Mouse (Mus musculus) midbrain, embryonic 14.5 days (tissue): ENCODE measurements around the gene Cadm1. TPM values are rescaled to one million over a fixed set of nuclear protein-coding genes. Genes with fewer than 3 reads are reported as not detected.

Source experiments
- ATAC-seq: fragments of 200-750 bp; cut with Nextera tagmentation; 2 replicates; pipeline ENCODE4 v1.8.0; 2017; ENCODE audit warnings: moderate number of reproducible peaks, moderate library complexity; ENCODE audit not compliant: low FRiP score, low TSS enrichment
- DNase-seq: peaks from one replicate; pipeline ENCODE4 v3.0.0-alpha.2; 2015
- H3K27ac ChIP-seq: fragments of 300-500 bp; sonication (generic); replicated peaks from 2 replicates; pipeline ENCODE4 v1.5.1; 2014; ENCODE audit warnings: mild to moderate bottlenecking, low read depth, low read length, moderate library complexity
- H3K27me3 ChIP-seq: fragments of 300-500 bp; sonication (generic); 2 replicates; pipeline ENCODE4 v1.6.1; 2014; ENCODE audit warnings: low read length, control low read depth, mixed read lengths; ENCODE audit not compliant: control insufficient read depth, insufficient read depth
- H3K36me3 ChIP-seq: fragments of 300-500 bp; sonication (generic); 2 replicates; pipeline ENCODE4 v1.6.1; 2014; ENCODE audit warnings: low read length, control low read depth; ENCODE audit not compliant: control insufficient read depth, insufficient read depth
- H3K4me1 ChIP-seq: fragments of 300-500 bp; sonication (generic); 2 replicates; pipeline ENCODE4 v1.6.1; 2014; ENCODE audit warnings: mild to moderate bottlenecking, antibody characterized with exemption, low read length, control low read depth; ENCODE audit not compliant: control insufficient read depth, insufficient read depth
- H3K4me2 ChIP-seq: fragments of 300-500 bp; sonication (generic); 2 replicates; pipeline ENCODE4 v1.6.1; 2014; ENCODE audit warnings: mild to moderate bottlenecking, low read length, moderate library complexity
- H3K4me3 ChIP-seq: fragments of 300-500 bp; sonication (generic); replicated peaks from 2 replicates; pipeline ENCODE4 v1.5.1; 2014; ENCODE audit warnings: low read depth, low read length
- H3K9ac ChIP-seq: fragments of 300-500 bp; sonication (generic); replicated peaks from 2 replicates; pipeline ENCODE4 v1.6.1; 2014; ENCODE audit warnings: mild to moderate bottlenecking, low read length, moderate library complexity
- H3K9me3 ChIP-seq: fragments of 300-500 bp; sonication (generic); 2 replicates; pipeline ENCODE4 v1.6.1; 2016; ENCODE audit warnings: low read length, control low read depth, mixed read lengths; ENCODE audit not compliant: control insufficient read depth
- WGBS: fragments of 180-500 bp; shearing (Covaris S2); extraction: QIAGEN DNeasy Blood & Tissue Kit; methylation state at CpG from one replicate; pipeline ENCODE4 v1.1.7; 2014; 5-methylcytosine and 5-hydroxymethylcytosine counted together
- polyA plus RNA-seq: library from polyadenylated mRNA; unstranded; fragments of >200 nt; fragmentation: Nextera tagmentation; extraction: Ambion mirVana; gene quantifications from 2 replicates; pipeline ENCODE4 v1.2.1, GENCODE M21; 2014

Gene Cadm1
- polyA plus RNA-seq, 1 experiment from 2014 or later = 204 TPM

DNA sequence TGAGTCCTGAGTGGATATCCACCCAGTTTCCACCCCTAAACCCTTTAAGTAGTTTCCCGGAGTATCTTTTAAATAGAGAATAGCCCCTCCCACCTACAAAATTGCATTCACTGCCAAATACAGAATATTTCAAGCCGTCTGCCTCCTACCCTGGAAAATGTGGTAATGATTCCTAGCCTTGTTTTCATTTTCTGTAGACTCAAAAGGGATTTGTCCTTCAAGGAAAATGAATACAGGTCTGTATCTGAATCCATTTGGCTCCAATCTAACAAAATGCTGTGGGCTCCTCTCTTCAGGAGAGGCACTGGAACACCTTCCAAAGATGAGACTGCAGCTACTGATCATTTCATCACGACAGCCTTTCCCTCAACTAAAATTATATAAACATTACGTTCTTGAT is 271.3 kb downstream of the Cadm1 start:
- no peak overlapping the region for H3K4me3 ChIP-seq
- no peak overlapping the region for H3K27ac ChIP-seq
- no peaks in the 10 kb centered on the region for H3K9me3 ChIP-seq
- H3K4me1 ChIP-seq = peaks cover 11% of the 10 kb centered on the region
- WGBS = 84% methylated on average over 4 of the region's 4 CpGs
- H3K36me3 ChIP-seq = peaks cover 11% of the 10 kb centered on the region; the same call in 1 of the 2 replicates
- no peak overlapping the region for H3K9ac ChIP-seq
- no peak overlapping the region for H3K4me2 ChIP-seq
- DNase-seq (no peak), ATAC-seq (no peak)
- H3K27me3 ChIP-seq = no peaks in the 10 kb centered on the region

DNA sequence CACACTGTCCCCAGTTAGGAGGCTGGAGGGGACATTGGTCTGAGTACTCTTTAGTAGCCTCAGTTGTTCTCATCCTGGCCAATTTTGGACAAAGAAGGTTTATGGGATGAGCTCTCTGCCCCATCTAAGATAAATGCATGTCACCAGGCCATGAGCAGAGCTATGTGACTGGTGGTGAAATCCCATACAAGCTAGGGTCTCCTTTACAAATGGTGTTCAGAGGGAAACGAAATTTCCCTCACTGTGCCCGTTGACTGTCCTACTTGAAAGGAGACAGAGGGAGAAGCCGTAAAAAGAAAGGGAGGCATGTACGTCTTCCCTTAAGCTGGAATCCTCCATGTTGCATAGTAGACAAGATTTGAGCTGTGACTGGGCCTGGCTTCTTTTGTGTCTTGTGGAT is 272.6 kb downstream of the Cadm1 start:
- H3K27ac ChIP-seq = no peak overlapping the region
- WGBS = 83% methylated on average over 4 of the region's 4 CpGs
- H3K4me1 ChIP-seq = peaks cover 11% of the 10 kb centered on the region
- no peak overlapping the region for H3K9ac ChIP-seq
- H3K4me2 ChIP-seq = no peak overlapping the region
- H3K36me3 ChIP-seq = peaks cover 10% of the 10 kb centered on the region; the same call in 1 of the 2 replicates
- no peak overlapping the region for H3K4me3 ChIP-seq
- ATAC-seq (no peak), DNase-seq (no peak)
- H3K9me3 ChIP-seq = no peaks in the 10 kb centered on the region
- H3K27me3 ChIP-seq = no peaks in the 10 kb centered on the region

DNA sequence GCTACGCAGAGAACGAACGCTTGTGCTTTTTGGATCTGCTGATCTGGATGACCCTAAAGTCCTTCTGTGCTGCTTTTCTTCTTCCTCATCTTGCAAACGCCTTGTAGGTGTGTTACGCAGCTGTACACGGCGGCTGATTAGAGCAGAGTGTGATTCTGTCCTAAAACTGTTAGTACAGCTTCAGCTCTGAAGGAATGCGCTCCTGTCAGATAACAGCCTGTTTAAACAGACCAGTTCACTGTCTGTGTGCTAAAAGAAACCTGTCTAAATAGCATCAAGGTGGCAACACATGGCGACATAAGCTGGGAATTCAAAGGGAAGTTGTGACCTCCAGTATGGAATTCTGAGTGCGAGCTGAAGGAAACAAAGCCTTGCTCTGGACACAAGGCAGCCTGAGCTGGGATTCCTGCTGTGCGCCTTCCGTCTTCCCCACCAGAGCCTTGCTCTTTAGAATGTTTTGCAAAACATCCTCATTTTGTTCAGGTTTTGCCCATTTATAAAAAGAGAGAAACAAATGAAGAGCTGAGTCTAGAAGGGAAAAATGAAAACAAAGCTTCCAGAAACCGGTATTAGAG is 273.6 kb downstream of the Cadm1 start:
- 35% methylated on average over 13 of the region's 13 CpGs for WGBS
- ATAC-seq (no peak), DNase-seq (peak; percentile 40)
- H3K4me2 ChIP-seq = no peak overlapping the region
- H3K9ac ChIP-seq = 0 out of 2 replicates have a peak overlapping the region, but pooled peaks have one; percentile 1
- peaks cover 11% of the 10 kb centered on the region for H3K4me1 ChIP-seq
- H3K27ac ChIP-seq = peak overlapping the region; percentile 43
- H3K36me3 ChIP-seq = peaks cover 5% of the 10 kb centered on the region; the same call in 1 of the 2 replicates
- no peak overlapping the region for H3K4me3 ChIP-seq
- no peaks in the 10 kb centered on the region for H3K27me3 ChIP-seq
- no peaks in the 10 kb centered on the region for H3K9me3 ChIP-seq

DNA sequence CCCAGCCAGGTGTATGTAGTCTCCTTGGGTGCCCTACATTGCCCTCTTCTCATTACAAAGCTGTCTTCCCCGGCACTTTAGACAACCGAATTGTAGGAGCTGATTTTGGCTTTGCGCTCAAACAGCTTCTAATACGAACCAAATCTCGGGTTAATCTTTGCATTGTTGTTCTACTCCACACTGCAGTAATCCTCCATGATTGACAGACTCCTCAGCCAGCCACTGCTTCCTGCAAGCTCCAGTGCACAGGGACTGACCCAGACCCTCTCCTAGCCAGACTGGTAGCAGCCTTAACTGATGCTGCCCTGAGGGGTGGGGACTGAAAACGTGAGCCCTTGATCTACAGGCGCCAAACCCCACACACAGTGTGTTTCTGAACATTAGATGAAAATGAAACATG is 275.7 kb downstream of the Cadm1 start:
- WGBS = 10% methylated on average over 7 of the region's 7 CpGs
- H3K4me1 ChIP-seq = peaks cover 11% of the 10 kb centered on the region

DNA sequence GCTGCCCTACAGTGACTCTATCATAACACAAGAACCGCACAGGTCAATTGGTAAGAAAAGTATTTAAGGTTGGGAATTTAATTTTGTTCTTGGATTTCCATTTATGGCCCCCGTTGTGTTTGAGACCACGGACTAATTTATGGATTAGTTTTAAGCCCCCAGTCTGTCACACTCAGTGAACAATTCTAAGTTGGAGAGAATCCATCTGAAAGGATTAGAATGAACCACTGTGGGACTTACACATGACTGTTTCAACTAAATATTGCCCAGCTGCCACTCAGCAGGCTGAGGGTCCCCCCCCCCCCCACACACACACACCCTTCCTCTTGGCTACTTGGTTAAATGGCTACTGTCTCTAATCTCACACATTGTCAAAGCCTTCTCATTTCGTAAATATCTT is 295.7 kb downstream of the Cadm1 start:
- Histone ChIP-seq H3K36me3 (no peaks in the 10 kb centered on the region), H3K4me1 (peaks cover 29% of the 10 kb centered on the region), H3K9ac (no peak overlapping the region), H3K27me3 (no peaks in the 10 kb centered on the region), H3K4me3 (no peak overlapping the region), H3K9me3 (no peaks in the 10 kb centered on the region), H3K27ac (no peak overlapping the region; the same call in none of the 2 replicates), H3K4me2 (no peak overlapping the region)
- DNase-seq (peak; percentile 40), ATAC-seq (no peak)
- WGBS = 39% methylated on average over 4 of the region's 4 CpGs

More for the DNA sequence above, 275.7 kb downstream of the Cadm1 start:
- DNase-seq (peak; percentile 49), ATAC-seq (no peak)
- Histone ChIP-seq H3K9ac (no peak overlapping the region), H3K36me3 (no peaks in the 10 kb centered on the region), H3K9me3 (no peaks in the 10 kb centered on the region), H3K4me2 (no peak overlapping the region), H3K27ac (no peak overlapping the region), H3K27me3 (no peaks in the 10 kb centered on the region), H3K4me3 (no peak overlapping the region)

DNA sequence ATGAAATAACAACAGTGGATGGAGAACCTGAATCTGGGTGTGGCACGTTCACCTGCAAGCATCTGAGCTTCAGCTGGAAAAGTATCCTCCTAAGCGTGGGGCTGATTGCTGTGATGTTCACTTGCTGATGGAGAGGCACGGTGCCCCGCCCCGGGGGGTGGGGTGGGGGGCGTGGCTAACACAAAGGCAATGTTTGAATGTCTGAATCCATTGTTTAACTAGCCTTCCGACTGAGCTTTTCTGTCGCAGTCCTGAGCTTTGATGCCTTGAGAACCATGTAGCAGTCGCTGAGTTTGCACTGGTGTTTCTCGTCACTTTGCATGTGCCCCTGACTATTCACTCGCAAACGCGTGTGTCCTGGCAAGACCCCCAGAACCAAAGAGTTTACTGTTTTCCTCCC is 298.8 kb downstream of the Cadm1 start:
- H3K4me1 ChIP-seq = peaks cover 29% of the 10 kb centered on the region
- no peaks in the 10 kb centered on the region for H3K9me3 ChIP-seq
- 2% methylated on average over 13 of the region's 13 CpGs for WGBS
- peak overlapping the region; percentile 37; the same call in 1 of the 2 replicates for H3K9ac ChIP-seq
- H3K4me2 ChIP-seq = peak overlapping the region; percentile 53
- H3K27me3 ChIP-seq = no peaks in the 10 kb centered on the region
- ATAC-seq = no peak
- H3K4me3 ChIP-seq = peak overlapping the region; percentile 20
- peak; percentile 74 for DNase-seq
- no peak overlapping the region for H3K27ac ChIP-seq
- no peaks in the 10 kb centered on the region for H3K36me3 ChIP-seq

DNA sequence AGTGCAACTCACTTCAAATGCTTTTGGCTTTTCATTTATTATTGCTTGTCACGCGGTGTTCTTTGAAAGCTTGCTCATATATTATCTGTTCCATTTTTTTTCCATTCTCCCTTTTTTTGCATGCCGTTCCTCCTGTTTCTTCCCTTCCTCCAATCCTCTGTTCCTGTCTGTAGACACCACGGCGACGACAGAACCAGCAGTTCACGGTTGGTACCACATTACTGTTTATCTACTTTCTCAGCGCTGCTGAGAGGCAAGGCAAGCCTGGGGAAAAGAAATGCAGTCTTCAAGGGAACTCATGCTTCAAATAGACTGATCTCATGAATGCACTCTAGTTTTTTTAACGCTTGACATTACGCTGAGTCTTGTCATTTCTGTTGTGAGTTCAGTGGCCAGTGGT is 299.2 kb downstream of the Cadm1 start:
- no peak overlapping the region for H3K27ac ChIP-seq
- H3K4me3 ChIP-seq = peak overlapping the region; percentile 20
- 18% methylated on average over 10 of the region's 10 CpGs for WGBS
- DNase-seq = peak; percentile 49
- no peak for ATAC-seq
- H3K27me3 ChIP-seq = no peaks in the 10 kb centered on the region
- H3K9ac ChIP-seq = peak overlapping the region; percentile 37; the same call in 1 of the 2 replicates
- H3K4me2 ChIP-seq = peak overlapping the region; percentile 53
- H3K36me3 ChIP-seq = no peaks in the 10 kb centered on the region
- no peaks in the 10 kb centered on the region for H3K9me3 ChIP-seq
- H3K4me1 ChIP-seq = peaks cover 29% of the 10 kb centered on the region

DNA sequence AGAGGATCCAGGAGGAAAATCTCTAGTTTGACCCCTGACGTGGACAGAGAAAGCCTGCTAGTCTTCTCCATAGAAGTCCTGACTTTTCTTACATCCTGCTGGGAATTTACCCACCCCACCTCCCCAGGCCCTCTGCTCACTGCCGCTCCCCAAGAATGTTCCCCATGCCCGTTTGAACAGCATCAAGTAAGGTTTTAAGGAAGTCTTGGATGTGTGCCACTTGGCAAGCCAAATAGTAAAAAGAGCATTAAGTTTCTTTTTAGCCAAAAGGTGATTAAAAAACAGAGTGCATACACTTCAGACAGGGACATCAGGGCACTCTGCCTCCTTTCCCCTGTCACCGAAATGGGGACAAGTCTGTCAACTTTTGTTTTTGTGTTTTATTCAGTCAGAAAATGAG is 299.9 kb downstream of the Cadm1 start:
- no peak overlapping the region for H3K4me3 ChIP-seq
- H3K9me3 ChIP-seq = no peaks in the 10 kb centered on the region
- no peaks in the 10 kb centered on the region for H3K27me3 ChIP-seq
- no peak for ATAC-seq
- H3K27ac ChIP-seq = no peak overlapping the region
- peaks cover 29% of the 10 kb centered on the region for H3K4me1 ChIP-seq
- DNase-seq = no peak
- no peaks in the 10 kb centered on the region for H3K36me3 ChIP-seq
- no peak overlapping the region for H3K4me2 ChIP-seq
- H3K9ac ChIP-seq = no peak overlapping the region
- 45% methylated on average over 4 of the region's 4 CpGs for WGBS

DNA sequence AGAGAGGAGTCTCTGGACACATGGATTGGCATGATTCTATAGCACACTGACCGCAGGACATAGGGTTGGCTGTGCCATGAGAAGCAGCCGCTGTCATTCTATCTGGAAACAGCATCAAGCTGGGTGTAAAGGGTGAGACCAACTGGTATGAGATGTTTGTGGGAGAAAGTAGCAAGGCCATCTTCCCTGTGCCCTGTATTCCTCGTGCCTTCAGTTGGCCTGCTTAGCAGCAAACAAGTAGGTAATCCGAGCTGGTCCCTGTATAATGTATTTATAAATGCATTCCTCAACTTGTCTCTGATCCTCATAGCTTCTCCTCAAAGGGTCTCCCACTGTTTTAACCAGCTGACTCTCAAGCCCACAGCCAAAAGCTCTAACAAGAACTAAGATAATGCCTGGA is 301.4 kb downstream of the Cadm1 start:
- H3K4me1 ChIP-seq = peaks cover 23% of the 10 kb centered on the region
- H3K27ac ChIP-seq = no peak overlapping the region
- H3K9ac ChIP-seq = no peak overlapping the region
- no peaks in the 10 kb centered on the region for H3K9me3 ChIP-seq
- 60% methylated on average over 4 of the region's 4 CpGs for WGBS
- ATAC-seq (no peak), DNase-seq (no peak)
- no peaks in the 10 kb centered on the region for H3K36me3 ChIP-seq
- H3K4me2 ChIP-seq = no peak overlapping the region
- no peak overlapping the region for H3K4me3 ChIP-seq
- H3K27me3 ChIP-seq = no peaks in the 10 kb centered on the region
